Mouse (Mus musculus) MEL (cell line): Measurements from ENCODE around the gene Sec23ip.

ENCODE experiments used
- E2F4 ChIP-seq: IDR thresholded peaks from 2 replicates; pipeline ENCODE4 v1.6.1; 2011; ENCODE audit warnings: low read depth, low read length, improper control_type of control experiment, borderline replicate concordance
- EP300 ChIP-seq, 2 experiments: IDR thresholded peaks; 2 replicates each; pipeline ENCODE4 v1.6.1; 2011; ENCODE audit warnings: improper control_type of control experiment in 2 of 2, low read length in 2 of 2, low read depth in 1 of 2, mild to moderate bottlenecking in 1 of 2
- GATA1 ChIP-seq: IDR thresholded peaks from 2 replicates; pipeline ENCODE4 v1.6.1; 2011; ENCODE audit warnings: low read depth, low read length, improper control_type of control experiment
- POLR2AphosphoS2 ChIP-seq: IDR thresholded peaks from 2 replicates; pipeline ENCODE4 v1.6.1; 2011; ENCODE audit warnings: low read length, improper control_type of control experiment
- USF1 ChIP-seq: IDR thresholded peaks from 2 replicates; pipeline ENCODE4 v1.6.1; 2014; ENCODE audit warnings: low read depth, mild to moderate bottlenecking, inconsistent platforms, low read length, improper control_type of control experiment, moderate library complexity

GRCm38 (mm10) chr7:128705735-128706134 lies 39.0 kb upstream of the Sec23ip start:
- no peak for TF ChIP-seq E2F4
- no peak for TF ChIP-seq EP300 (IDR thresholded peaks at IDR 0.05; ENCODE audit: low read depth in 1 of 2, low read length in 2 of 2)
- no peak for TF ChIP-seq POLR2AphosphoS2
- TF ChIP-seq USF1 = 0 out of 2 replicates have a peak, but pooled peaks have one; percentile 11
- no peak for TF ChIP-seq GATA1
